Mouse (Mus musculus) thymus, postnatal 36 days (tissue): ENCODE results near the gene Kif22.

Experiments
- DNase-seq, 2 experiments: peaks; one replicate each; pipeline ENCODE4 v3.0.0; 2022; ENCODE audit warnings: mixed read lengths in 2 of 2

Kif22 gene

GRCm38 (mm10) chr7:126983113-126983512, 59.2 kb downstream of the Kif22 start:
- DNase-seq, result no peak

- no peak for DNase-seq
Observed at GRCm38 (mm10) chr7:126982054-126982453, 60.2 kb downstream of the Kif22 start.

GRCm38 (mm10) chr7:126981601-126982000, 60.7 kb downstream of the Kif22 start:
- no peak for DNase-seq

- DNase-seq, result no peak
Observed at GRCm38 (mm10) chr7:126978841-126979240, 63.4 kb downstream of the Kif22 start.
